Mouse (Mus musculus): Measurements from ENCODE around the gene Olfr638.
"Not testable (repeated sequence)": the region's sequence is repeated elsewhere in the genome, so short reads cannot be mapped to it uniquely, and the experiment has no call there.

The Olfr638 gene

GRCm38 (mm10) chr7:103998446-103998845 is at the start of gene Olfr638:
TSS of gene Olfr638 (plus strand) at chr7:103998746.
- no peak for DNase-seq (ENCODE audit: low spot score)

GRCm38 (mm10) chr7:103966873-103967272 is 31.7 kb upstream of the Olfr638 start:
- DNase-seq (ENCODE audit: low spot score), result not testable (repeated sequence)

- DNase-seq (ENCODE audit: low spot score), result no peak
Observed at GRCm38 (mm10) chr7:103970852-103971251, 27.7 kb upstream of the Olfr638 start, which contains the start of gene Olfr635. TSS of gene Olfr635 (plus strand) at chr7:103971152.

GRCm38 (mm10) chr7:103971782-103972181 is 26.8 kb upstream of the Olfr638 start:
- no peak for DNase-seq (ENCODE audit: low spot score)

- no peak for DNase-seq (ENCODE audit: low spot score)
Observed at GRCm38 (mm10) chr7:103999124-103999523, 578 bp downstream of the Olfr638 start.

GRCm38 (mm10) chr7:104017203-104017602 is 18.7 kb downstream of the Olfr638 start, which contains the start of gene Olfr639:
TSS of gene Olfr639 (minus strand) at chr7:104017303.
- DNase-seq (ENCODE audit: low spot score), result no peak

- DNase-seq (ENCODE audit: low spot score), result no peak
Observed at GRCm38 (mm10) chr7:104018953-104019352, 20.4 kb downstream of the Olfr638 start.

- no peak for DNase-seq (ENCODE audit: low spot score)
Observed at GRCm38 (mm10) chr7:104021651-104022050, 23.1 kb downstream of the Olfr638 start.

- no peak for DNase-seq (ENCODE audit: low spot score)
Observed at GRCm38 (mm10) chr7:104025473-104025872, 26.9 kb downstream of the Olfr638 start, which contains the start of gene Olfr640. TSS of gene Olfr640 (minus strand) at chr7:104025573.

GRCm38 (mm10) chr7:104026978-104027377 is 28.4 kb downstream of the Olfr638 start:
- no peak for DNase-seq (ENCODE audit: low spot score)

- no peak for DNase-seq (ENCODE audit: low spot score)
Observed at GRCm38 (mm10) chr7:104035145-104035544, 36.6 kb downstream of the Olfr638 start, which contains the start of gene Olfr641. TSS of gene Olfr641 (plus strand) at chr7:104035445.

- no peak for DNase-seq (ENCODE audit: low spot score)
Observed at GRCm38 (mm10) chr7:104050745-104051144, 52.2 kb downstream of the Olfr638 start.

GRCm38 (mm10) chr7:104052566-104052965 is 54.0 kb downstream of the Olfr638 start, which contains the start of gene Olfr642:
TSS of gene Olfr642 (minus strand) at chr7:104052666.
- DNase-seq (ENCODE audit: low spot score), result no peak
